Mouse (Mus musculus) thymus, adult 2 months (tissue): Measurements from ENCODE around the gene Rtl4. TPM values are rescaled to one million over a fixed set of nuclear protein-coding genes. Genes with fewer than 3 reads are reported as not detected.

Experiments used
- DNase-seq: peaks from one replicate; pipeline ENCODE4 v3.0.0; 2021
- H3K27ac ChIP-seq: fragments of 200-500 bp; 2 replicates; pipeline ENCODE4 v1.5.1; 2012; ENCODE audit warnings: low read length, control low read depth; ENCODE audit not compliant: control insufficient read depth, insufficient read depth
- H3K27me3 ChIP-seq: fragments of 200-500 bp; 2 replicates; pipeline ENCODE4 v1.6.1; 2012; ENCODE audit warnings: mild to moderate bottlenecking, low read length, moderate library complexity, mixed read lengths; ENCODE audit not compliant: control insufficient read depth, insufficient read depth
- H3K36me3 ChIP-seq: fragments of 200-500 bp; 2 replicates; pipeline ENCODE4 v1.6.1; 2012; ENCODE audit warnings: mild to moderate bottlenecking, low read length, moderate library complexity; ENCODE audit not compliant: control insufficient read depth, insufficient read depth
- H3K4me1 ChIP-seq: fragments of 200-500 bp; replicated peaks from 2 replicates; pipeline ENCODE4 v1.6.1; 2012; ENCODE audit warnings: low read length; ENCODE audit not compliant: control insufficient read depth, insufficient read depth
- H3K4me3 ChIP-seq: fragments of 200-500 bp; 2 replicates; pipeline ENCODE4 v1.5.1; 2012; ENCODE audit warnings: mild to moderate bottlenecking, low read length, control low read depth, moderate library complexity; ENCODE audit not compliant: control insufficient read depth, insufficient read depth
- CTCF ChIP-seq: fragments of 200-500 bp; IDR thresholded peaks from 2 replicates; pipeline ENCODE4 v1.5.1; 2012; ENCODE audit warnings: mild to moderate bottlenecking, control low read depth, low read length, moderate library complexity, borderline replicate concordance; ENCODE audit not compliant: control insufficient read depth, poor library complexity, insufficient read depth; ENCODE audit errors: extremely low read depth
- POLR2A ChIP-seq: fragments of 200-500 bp; IDR thresholded peaks from 2 replicates; pipeline ENCODE4 v1.6.1; 2012; ENCODE audit warnings: mild to moderate bottlenecking, low read length, control low read depth, moderate library complexity; ENCODE audit not compliant: control insufficient read depth, poor library complexity, insufficient read depth; ENCODE audit errors: extremely low read depth
- WGBS: fragments of 180-500 bp; shearing (Covaris S2); methylation state at CpG from one replicate; pipeline ENCODE4 v1.1.7; 2018; 5-methylcytosine and 5-hydroxymethylcytosine counted together
- polyA plus RNA-seq: library from polyadenylated mRNA; depleted of rRNA; stranded (reverse); fragments of >200 nt; gene quantifications from 2 replicates; pipeline ENCODE4 v1.2.3, GENCODE M21; 2012

Rtl4 gene
- polyA plus RNA-seq, 1 experiment: not detected

DNA sequence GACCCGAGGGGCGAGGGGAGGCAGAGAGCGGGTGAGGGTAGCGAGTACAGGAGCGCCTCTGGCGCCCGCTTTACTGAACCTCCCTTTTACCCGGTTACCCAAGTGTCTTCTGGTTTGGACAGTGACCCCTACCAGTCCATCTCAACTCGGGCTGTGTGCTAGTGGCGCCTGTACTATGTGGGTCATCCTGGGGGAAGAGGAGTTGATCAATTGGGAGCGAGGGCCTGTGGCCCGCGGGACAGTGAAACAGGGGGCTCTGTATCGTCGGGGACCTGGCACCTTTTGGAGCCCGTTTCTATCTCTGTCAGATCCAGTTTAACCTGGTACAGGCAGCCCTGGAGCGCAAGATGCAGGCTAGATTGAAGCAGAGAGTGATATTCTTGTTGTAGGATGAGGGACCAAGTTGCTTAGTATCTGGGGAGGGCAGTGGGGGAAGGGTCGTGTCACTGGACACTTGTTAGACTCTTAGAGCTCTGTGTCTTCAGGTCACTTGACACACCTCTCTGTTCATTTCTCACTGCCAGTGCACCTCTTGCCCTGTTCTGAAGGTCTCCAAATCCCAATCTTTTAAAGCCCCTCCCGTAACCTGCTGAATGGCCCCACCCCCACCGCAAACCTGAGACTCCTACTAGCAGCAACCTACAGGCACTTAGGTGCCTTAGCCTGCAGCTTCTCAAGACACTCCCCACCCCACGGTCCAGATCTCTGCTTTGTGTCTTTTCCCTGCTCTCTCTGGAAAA, 582 bp downstream of the Rtl4 start:
- no peaks in the 10 kb centered on the region for H3K27me3 ChIP-seq
- 4% methylated on average over 18 of the region's 21 CpGs for WGBS

DNA sequence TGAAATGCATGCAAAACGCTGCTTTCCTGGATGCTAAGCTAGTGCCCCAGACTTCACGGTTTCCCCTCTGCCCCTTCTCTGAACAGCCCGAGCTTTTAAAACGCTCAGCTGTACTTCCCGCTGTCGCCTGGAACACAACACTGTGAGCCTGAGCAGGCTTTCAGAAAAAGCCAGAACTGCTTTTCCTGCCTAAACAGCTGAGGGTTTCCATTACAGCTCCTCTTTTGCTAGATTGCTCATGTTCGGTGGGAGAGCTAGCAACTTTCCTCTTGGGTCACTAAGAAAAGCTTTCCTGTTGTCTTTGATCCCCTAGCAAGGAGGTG, 1.1 kb downstream of the Rtl4 start:
- Histone ChIP-seq H3K27ac (no peak overlapping the region), H3K4me1 (no peaks in the 10 kb centered on the region), H3K27me3 (no peaks in the 10 kb centered on the region), H3K36me3 (no peaks in the 10 kb centered on the region), H3K4me3 (no peak overlapping the region)
- 4% methylated on average over 7 of the region's 7 CpGs for WGBS
- TF ChIP-seq CTCF (no peak), POLR2A (no peak)
- no peak for DNase-seq

More for the DNA sequence above, 582 bp downstream of the Rtl4 start:
- DNase-seq: no peak
- Histone ChIP-seq H3K27ac (no peak overlapping the region), H3K4me1 (no peaks in the 10 kb centered on the region), H3K36me3 (no peaks in the 10 kb centered on the region), H3K4me3 (no peak overlapping the region)
- TF ChIP-seq POLR2A (no peak), CTCF (no peak)

DNA sequence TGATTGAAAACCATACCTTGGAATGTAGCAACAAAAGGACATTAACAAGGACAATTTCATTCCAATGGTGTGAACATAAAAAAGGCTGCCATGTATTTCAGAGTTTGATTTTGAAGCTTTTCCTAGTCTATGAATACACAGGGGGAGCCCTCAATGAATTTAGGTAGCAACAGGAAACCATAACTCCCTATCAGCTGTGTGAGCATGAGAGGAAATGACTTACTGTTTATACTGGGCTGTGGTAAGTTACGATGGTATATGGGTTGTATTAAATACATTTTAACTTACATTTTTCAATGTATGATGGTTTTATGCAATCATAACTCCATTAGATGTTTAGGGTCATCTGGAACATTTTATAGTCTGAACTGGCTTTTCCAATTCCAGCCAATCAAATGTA, 27.6 kb downstream of the Rtl4 start:
- Histone ChIP-seq H3K27me3 (no peaks in the 10 kb centered on the region), H3K4me1 (no peaks in the 10 kb centered on the region), H3K4me3 (no peak overlapping the region), H3K27ac (no peak overlapping the region), H3K36me3 (no peaks in the 10 kb centered on the region)
- 15% methylated on average over 1 of the region's 1 CpGs for WGBS
- TF ChIP-seq POLR2A (no peak), CTCF (no peak)
- DNase-seq: no peak

DNA sequence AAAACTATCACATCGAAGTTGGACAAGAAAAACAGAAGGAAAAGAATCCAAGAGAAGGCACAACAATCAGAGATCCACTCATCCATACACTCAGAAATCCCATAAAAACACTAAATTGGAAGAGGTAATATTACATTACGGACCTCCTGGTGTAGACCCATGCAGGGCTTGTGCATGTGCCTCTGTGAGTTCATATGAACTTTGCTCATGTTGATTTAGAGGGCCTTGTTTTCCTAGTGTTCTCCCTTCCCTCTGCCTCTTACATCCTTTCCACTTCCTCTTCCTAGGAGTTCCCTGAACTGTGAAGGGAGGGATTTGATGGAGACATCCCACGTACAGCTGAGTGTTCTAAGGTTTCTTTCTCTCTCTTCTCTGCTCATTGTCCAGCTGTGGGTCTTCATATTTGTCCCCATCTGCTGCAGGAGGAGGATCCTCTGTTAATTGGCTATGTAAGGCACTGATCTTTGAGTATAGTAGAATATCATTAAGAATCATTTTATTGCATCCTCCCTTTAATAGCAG, 58.9 kb downstream of the Rtl4 start:
- no peaks in the 10 kb centered on the region for H3K27me3 ChIP-seq
- H3K4me1 ChIP-seq: no peaks in the 10 kb centered on the region
- DNase-seq: no peak
- 81% methylated on average over 3 of the region's 3 CpGs for WGBS
- no peaks in the 10 kb centered on the region for H3K36me3 ChIP-seq
- TF ChIP-seq CTCF: no peak
- no peak for TF ChIP-seq POLR2A
- no peak overlapping the region for H3K27ac ChIP-seq
- H3K4me3 ChIP-seq: no peak overlapping the region

DNA sequence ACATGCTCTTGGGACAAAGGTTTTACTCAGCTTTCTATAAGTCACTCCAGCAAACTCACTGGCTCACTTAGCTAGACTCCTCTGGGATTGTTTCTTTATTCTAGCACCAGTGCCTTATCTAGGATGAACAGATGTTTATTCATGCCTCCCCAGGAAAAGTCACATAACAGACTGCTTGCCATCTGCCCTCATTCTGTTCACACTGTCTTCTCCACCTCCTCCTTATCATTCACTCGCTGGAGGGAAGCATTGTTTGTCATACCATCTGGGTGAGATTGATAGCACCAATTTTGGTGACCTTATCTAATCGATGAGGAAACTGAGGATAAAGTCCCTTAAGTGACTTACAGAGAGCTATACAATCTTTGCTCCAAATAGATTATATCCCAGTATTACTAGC, 298.3 kb downstream of the Rtl4 start:
- H3K4me3 ChIP-seq: no peak overlapping the region
- no peaks in the 10 kb centered on the region for H3K4me1 ChIP-seq
- no peaks in the 10 kb centered on the region for H3K36me3 ChIP-seq
- no peak for TF ChIP-seq POLR2A
- no peak for TF ChIP-seq CTCF
- 61% methylated on average over 2 of the region's 2 CpGs for WGBS
- no peak overlapping the region for H3K27ac ChIP-seq
- H3K27me3 ChIP-seq: no peaks in the 10 kb centered on the region
- no peak for DNase-seq

GRCm38 (mm10) chrX:145065484-145065913, 376.8 kb downstream of the Rtl4 start:
- Histone ChIP-seq H3K27ac (no peak overlapping the region), H3K27me3 (no peaks in the 10 kb centered on the region), H3K36me3 (no peaks in the 10 kb centered on the region), H3K4me3 (no peak overlapping the region), H3K4me1 (no peaks in the 10 kb centered on the region)
- WGBS: 89% methylated on average over 2 of the region's 2 CpGs
- no peak for TF ChIP-seq CTCF
- TF ChIP-seq POLR2A: no peak
- no peak for DNase-seq

GRCm38 (mm10) chrX:145089802-145090201, 401.1 kb downstream of the Rtl4 start:
- Histone ChIP-seq H3K4me3 (no peak overlapping the region), H3K27me3 (no peaks in the 10 kb centered on the region), H3K4me1 (no peaks in the 10 kb centered on the region), H3K27ac (no peak overlapping the region), H3K36me3 (no peaks in the 10 kb centered on the region)
- no peak for TF ChIP-seq CTCF
- no peak for TF ChIP-seq POLR2A
- DNase-seq: no peak
